Mouse (Mus musculus) ES-Bruce4 (cell line): ENCODE measurements around the gene Mcee.

ENCODE experiments used
- EP300 ChIP-seq: IDR thresholded peaks from 2 replicates; pipeline ENCODE4 v1.6.1; 2011; ENCODE audit warnings: low read depth, low read length; ENCODE audit not compliant: insufficient read depth
- POLR2A ChIP-seq: IDR thresholded peaks from one replicate; pipeline ENCODE4 v1.8.1; 2011; ENCODE audit warnings: low read length; ENCODE audit not compliant: insufficient read depth

- no peak for TF ChIP-seq EP300
- TF ChIP-seq POLR2A, result no peak
Measured at GRCm38 (mm10) chr7:64456176-64456575, 63.8 kb downstream of the Mcee start.
